Mouse (Mus musculus): ENCODE data around the gene Meltf.

DNA sequence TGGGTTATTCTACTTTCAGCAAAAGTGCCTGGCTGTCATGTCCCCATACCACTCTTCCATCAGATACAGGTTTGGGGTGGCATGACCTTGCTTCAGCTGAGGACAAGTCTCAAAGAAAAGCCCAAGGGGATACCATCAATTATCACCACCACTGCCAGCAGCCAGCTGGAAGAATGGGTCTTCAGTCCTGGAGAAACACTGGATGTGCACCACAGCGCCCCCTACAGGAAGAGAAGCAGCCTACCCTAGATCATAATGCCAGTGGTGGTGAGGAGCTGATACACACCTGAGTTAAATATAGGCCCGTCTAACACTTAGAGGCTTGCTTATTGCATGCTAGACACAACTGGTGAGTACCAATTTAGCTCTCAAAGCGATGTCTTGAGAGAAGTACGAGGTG lies 26.7 kb downstream of the Meltf start:
- TF ChIP-seq CTCF (IDR thresholded peaks at IDR 0.05) (peak; percentile 46), EP300 (IDR thresholded peaks at IDR 0.05; ENCODE audit: insufficient read depth, low read depth, low read length) (no peak), POLR2A (IDR thresholded peaks at IDR 0.05; ENCODE audit: insufficient read depth, low read depth, low read length) (no peak)

Measured in heart, adult 2 months (tissue).